Mouse (Mus musculus): ENCODE data around the gene Mepce. TPM values are rescaled to one million over a fixed set of nuclear protein-coding genes. Genes with fewer than 3 reads are reported as not detected.

Gene Mepce
- total RNA-seq, 2 experiments from 2014 or later = 20.7 to 21.1 TPM

GRCm38 (mm10) chr5:137796606-137797005, 9.2 kb upstream of the Mepce start:
- no peak for DNase-seq

GRCm38 (mm10) chr5:137791553-137791952, 4.1 kb upstream of the Mepce start:
- intact Hi-C loops (cut with DNase I; ENCODE audit: low total_unique reads) = loop anchor here (5.0 kb wide), 1 partner anchor 86 kb away; no protein-coding TSS in a partner anchor
- DNase-seq = no peak

More at GRCm38 (mm10) chr5:137796606-137797005, 9.2 kb upstream of the Mepce start:
- intact Hi-C loops (cut with DNase I; ENCODE audit: low total_unique reads) = no loop called here

GRCm38 (mm10) chr5:137788946-137789531, 1.6 kb upstream of the Mepce start:
- no peak for DNase-seq

GRCm38 (mm10) chr5:137788171-137788570, 716 bp upstream of the Mepce start:
- intact Hi-C loops (cut with DNase I; ENCODE audit: low total_unique reads) = no loop called here
- peak; percentile 18 for DNase-seq

More at GRCm38 (mm10) chr5:137788946-137789531, 1.6 kb upstream of the Mepce start:
- intact Hi-C loops (cut with DNase I; ENCODE audit: low total_unique reads) = no loop called here

GRCm38 (mm10) chr5:137786109-137786942, 1.1 kb downstream of the Mepce start:
- intact Hi-C loops (cut with DNase I; ENCODE audit: low total_unique reads) = no loop called here
- peak; percentile 99 for DNase-seq

- DNase-seq = peak; percentile 55
- intact Hi-C loops (cut with DNase I; ENCODE audit: low total_unique reads) = no loop called here
Measured at GRCm38 (mm10) chr5:137785164-137786031, 2.1 kb downstream of the Mepce start.

- DNase-seq = no peak
- intact Hi-C loops (cut with DNase I; ENCODE audit: low total_unique reads) = no loop called here
Measured at GRCm38 (mm10) chr5:137784546-137784945, 2.9 kb downstream of the Mepce start.

GRCm38 (mm10) chr5:137783901-137784540, 3.4 kb downstream of the Mepce start:
- intact Hi-C loops (cut with DNase I; ENCODE audit: low total_unique reads) = no loop called here
- no peak for DNase-seq

GRCm38 (mm10) chr5:137782776-137783522, 4.5 kb downstream of the Mepce start:
- intact Hi-C loops (cut with DNase I; ENCODE audit: low total_unique reads) = no loop called here
- DNase-seq = no peak

GRCm38 (mm10) chr5:137781661-137782060, 5.8 kb downstream of the Mepce start:
- intact Hi-C loops (cut with DNase I; ENCODE audit: low total_unique reads) = no loop called here
- DNase-seq = no peak

- intact Hi-C loops (cut with DNase I; ENCODE audit: low total_unique reads) = no loop called here
- DNase-seq = no peak
Measured at GRCm38 (mm10) chr5:137779053-137779933, 8.2 kb downstream of the Mepce start.

- intact Hi-C loops (cut with DNase I; ENCODE audit: low total_unique reads) = no loop called here
- DNase-seq = peak; percentile 95
Measured at GRCm38 (mm10) chr5:137778635-137779034, 8.8 kb downstream of the Mepce start, which contains the start of gene Ppp1r35. Gene Ppp1r35, plus strand, starts transcription at chr5:137778849.

GRCm38 (mm10) chr5:137777267-137777845, 10.1 kb downstream of the Mepce start:
- intact Hi-C loops (cut with DNase I; ENCODE audit: low total_unique reads) = no loop called here

GRCm38 (mm10) chr5:137776408-137776918, 11.0 kb downstream of the Mepce start:
- intact Hi-C loops (cut with DNase I; ENCODE audit: low total_unique reads) = no loop called here
- DNase-seq = no peak

More at GRCm38 (mm10) chr5:137777267-137777845, 10.1 kb downstream of the Mepce start:
- DNase-seq = no peak

GRCm38 (mm10) chr5:137775587-137776290, 11.7 kb downstream of the Mepce start:
- intact Hi-C loops (cut with DNase I; ENCODE audit: low total_unique reads) = no loop called here
- DNase-seq = no peak

- intact Hi-C loops (cut with DNase I; ENCODE audit: low total_unique reads) = no loop called here
- no peak for DNase-seq
Measured at GRCm38 (mm10) chr5:137772755-137773154, 14.7 kb downstream of the Mepce start.

Data from gastrocnemius, postnatal 14 days (tissue).